Mouse (Mus musculus) neural tube, embryonic 11.5 days (tissue): ENCODE results near the gene Dbh. TPM values are rescaled to one million over a fixed set of nuclear protein-coding genes. Genes with fewer than 3 reads are reported as not detected.
A peak's percentile ranks its signal among the peaks of the same experiment; 100 is the strongest.

ENCODE experiments used
- ATAC-seq: fragments of 200-750 bp; cut with Nextera tagmentation; 2 replicates; pipeline ENCODE4 v1.8.0; 2017; ENCODE audit warnings: moderate number of reproducible peaks, mild to moderate bottlenecking, moderate TSS enrichment, moderate library complexity; ENCODE audit not compliant: insufficient read depth, low FRiP score, low TSS enrichment
- DNase-seq: peaks from one replicate; pipeline ENCODE4 v3.0.0-alpha.2; 2015; ENCODE audit warnings: low spot score
- H3K27ac ChIP-seq: fragments of 300-500 bp; sonication (generic); 2 replicates; pipeline ENCODE4 v1.5.1; 2014; ENCODE audit warnings: low read depth, mild to moderate bottlenecking, low read length
- H3K27me3 ChIP-seq: fragments of 300-500 bp; sonication (generic); 2 replicates; pipeline ENCODE4 v1.6.1; 2014; ENCODE audit warnings: mild to moderate bottlenecking, low read length, mixed read lengths; ENCODE audit not compliant: control insufficient read depth, insufficient read depth
- H3K36me3 ChIP-seq: fragments of 300-500 bp; sonication (generic); 2 replicates; pipeline ENCODE4 v1.6.1; 2014; ENCODE audit warnings: mild to moderate bottlenecking, low read length, moderate library complexity, mixed read lengths; ENCODE audit not compliant: control insufficient read depth, insufficient read depth
- H3K4me1 ChIP-seq: fragments of 300-500 bp; sonication (generic); 2 replicates; pipeline ENCODE4 v1.6.1; 2014; ENCODE audit warnings: low read length, mixed read lengths; ENCODE audit not compliant: control insufficient read depth, insufficient read depth
- H3K4me2 ChIP-seq: fragments of 300-500 bp; sonication (generic); 2 replicates; pipeline ENCODE4 v1.6.1; 2014; ENCODE audit warnings: low read depth, mild to moderate bottlenecking, moderate library complexity
- H3K4me3 ChIP-seq: fragments of 300-500 bp; sonication (generic); 2 replicates; pipeline ENCODE4 v1.5.1; 2014; ENCODE audit warnings: low read depth, low read length
- H3K9ac ChIP-seq: fragments of 300-500 bp; sonication (generic); 2 replicates; pipeline ENCODE4 v1.6.1; 2014; ENCODE audit warnings: mild to moderate bottlenecking, low read length
- H3K9me3 ChIP-seq: fragments of 300-500 bp; sonication (generic); 2 replicates; pipeline ENCODE4 v1.6.1; 2016; ENCODE audit warnings: low read length; ENCODE audit not compliant: control insufficient read depth
- WGBS: fragments of 180-500 bp; shearing (Covaris S2); extraction: QIAGEN DNeasy Blood & Tissue Kit; methylation state at CpG from one replicate; pipeline ENCODE4 v1.1.7; 2014; 5-methylcytosine and 5-hydroxymethylcytosine counted together
- polyA plus RNA-seq: library from polyadenylated mRNA; unstranded; fragments of >200 nt; fragmentation: Nextera tagmentation; extraction: Ambion mirVana; gene quantifications from 2 replicates; pipeline ENCODE4 v1.2.1, GENCODE M21; 2014

Dbh gene
- polyA plus RNA-seq, 1 experiment from 2014 or later = 1.6 TPM

DNA sequence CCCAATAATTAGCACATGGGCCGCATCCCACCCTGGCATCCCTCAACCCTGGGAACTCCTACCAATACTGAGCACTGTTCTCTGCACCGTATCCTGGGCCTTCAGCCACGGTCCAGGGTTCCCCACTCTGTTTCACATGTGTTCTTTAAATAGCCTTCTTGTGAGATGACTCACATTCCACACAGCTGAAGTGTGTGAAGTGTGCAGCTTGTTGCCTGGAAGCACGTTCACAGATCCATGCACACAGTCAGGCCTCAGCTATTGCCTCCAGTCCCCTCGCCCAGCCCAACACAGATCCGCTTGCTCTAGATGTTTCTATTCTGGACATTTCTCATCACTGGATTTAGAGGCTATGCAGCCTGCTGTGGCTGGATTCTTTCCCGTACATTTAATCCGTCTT is 14.1 kb downstream of the Dbh start:
- H3K9ac ChIP-seq = no peak overlapping the region
- H3K4me2 ChIP-seq = no peak overlapping the region
- no peaks in the 10 kb centered on the region for H3K9me3 ChIP-seq
- no peaks in the 10 kb centered on the region; the same call in 1 of the 2 replicates for H3K4me1 ChIP-seq
- H3K4me3 ChIP-seq = no peak overlapping the region
- no peak for ATAC-seq
- WGBS = 81% methylated on average over 8 of the region's 8 CpGs
- H3K27ac ChIP-seq = no peak overlapping the region
- H3K36me3 ChIP-seq = no peaks in the 10 kb centered on the region
- no peaks in the 10 kb centered on the region for H3K27me3 ChIP-seq
- DNase-seq = no peak

DNA sequence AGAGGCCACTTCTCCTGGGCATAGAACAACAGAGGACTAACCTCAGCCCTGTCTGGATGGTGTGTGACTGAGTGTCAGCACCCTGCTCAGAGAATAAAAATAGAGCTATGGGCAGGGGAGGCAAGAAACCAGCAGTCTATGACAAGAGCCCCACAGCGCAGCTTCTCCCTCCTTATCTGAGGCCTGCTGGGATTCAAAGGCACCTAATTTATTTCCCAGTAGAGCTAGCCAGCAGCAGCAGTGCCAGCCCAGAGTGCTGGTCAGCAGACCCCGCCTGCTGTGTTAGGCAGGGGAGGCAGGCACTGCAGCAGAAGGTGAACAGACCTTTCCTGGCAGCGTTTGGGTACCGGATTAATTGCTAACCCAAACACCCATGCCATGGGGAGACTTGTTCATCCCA is 16.9 kb downstream of the Dbh start:
- Histone ChIP-seq H3K9ac (no peak overlapping the region), H3K9me3 (no peaks in the 10 kb centered on the region), H3K4me3 (no peak overlapping the region), H3K27me3 (no peaks in the 10 kb centered on the region), H3K4me1 (no peaks in the 10 kb centered on the region; the same call in 1 of the 2 replicates), H3K27ac (no peak overlapping the region), H3K4me2 (no peak overlapping the region), H3K36me3 (no peaks in the 10 kb centered on the region)
- WGBS = 78% methylated on average over 4 of the region's 4 CpGs
- no peak for ATAC-seq
- no peak for DNase-seq

DNA sequence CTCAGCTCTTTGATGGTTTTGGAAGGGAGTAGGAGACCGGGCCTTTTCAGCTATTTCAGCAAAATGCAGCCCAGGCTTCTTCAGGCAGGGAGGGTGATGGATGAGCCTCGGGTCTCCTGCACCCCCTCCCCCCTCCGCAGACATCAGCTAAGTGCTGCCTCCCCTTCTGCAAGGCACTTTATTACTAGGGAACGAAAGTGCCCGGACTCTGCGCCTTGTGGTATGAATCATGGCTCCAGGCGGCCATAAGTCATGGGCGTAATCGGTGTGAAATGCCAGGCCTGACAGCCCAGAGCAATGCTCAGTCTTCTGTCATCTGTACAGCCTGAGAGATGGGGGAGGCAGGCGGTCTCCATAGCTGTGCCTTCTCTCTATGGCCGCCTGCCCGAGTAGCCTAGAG is 18.7 kb downstream of the Dbh start:
- Histone ChIP-seq H3K9me3 (no peaks in the 10 kb centered on the region), H3K27me3 (no peaks in the 10 kb centered on the region), H3K36me3 (no peaks in the 10 kb centered on the region), H3K4me3 (no peak overlapping the region), H3K4me2 (no peak overlapping the region), H3K4me1 (no peaks in the 10 kb centered on the region; the same call in 1 of the 2 replicates), H3K27ac (peak overlapping the region; percentile 46; the same call in 1 of the 2 replicates), H3K9ac (no peak overlapping the region)
- 47% methylated on average over 12 of the region's 12 CpGs for WGBS
- peak; percentile 50 for ATAC-seq
- peak; percentile 58 for DNase-seq

DNA sequence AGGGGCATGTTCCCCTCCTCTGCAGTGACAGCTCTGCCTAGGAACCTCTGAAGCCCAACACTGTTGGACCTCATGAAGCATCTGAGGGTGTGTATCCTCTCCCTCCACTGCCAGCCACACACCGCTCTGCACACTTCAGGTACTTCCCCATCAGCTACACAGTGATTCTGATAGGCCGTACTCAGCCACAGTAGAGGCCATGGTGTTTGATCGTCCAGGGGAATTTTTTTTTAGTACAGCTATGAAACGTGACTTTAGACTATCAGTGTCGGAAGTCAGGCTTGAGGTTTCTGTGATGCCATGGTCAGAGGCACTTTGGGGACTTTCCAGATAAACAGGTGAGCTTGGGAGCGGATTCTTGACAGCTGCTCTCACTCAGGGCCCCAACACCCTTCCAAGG is 22.5 kb downstream of the Dbh start:
- DNase-seq (no peak), ATAC-seq (no peak)
- WGBS = 86% methylated on average over 6 of the region's 6 CpGs
- H3K36me3 ChIP-seq = no peaks in the 10 kb centered on the region
- H3K9me3 ChIP-seq = no peaks in the 10 kb centered on the region
- no peak overlapping the region for H3K9ac ChIP-seq
- no peak overlapping the region for H3K4me3 ChIP-seq
- H3K4me1 ChIP-seq = no peaks in the 10 kb centered on the region; the same call in 1 of the 2 replicates
- no peaks in the 10 kb centered on the region for H3K27me3 ChIP-seq
- H3K27ac ChIP-seq = no peak overlapping the region
- H3K4me2 ChIP-seq = no peak overlapping the region

- H3K4me3 ChIP-seq = no peak overlapping the region
- ATAC-seq (no peak), DNase-seq (no peak)
- no peak overlapping the region for H3K9ac ChIP-seq
- H3K4me2 ChIP-seq = no peak overlapping the region
- no peaks in the 10 kb centered on the region for H3K36me3 ChIP-seq
- H3K9me3 ChIP-seq = no peaks in the 10 kb centered on the region
- 46% methylated on average over 4 of the region's 4 CpGs for WGBS
- H3K4me1 ChIP-seq = no peaks in the 10 kb centered on the region
- H3K27me3 ChIP-seq = no peaks in the 10 kb centered on the region
- no peak overlapping the region for H3K27ac ChIP-seq
These were observed 25.0 kb downstream of the Dbh start for GRCm38 (mm10) chr2:27189994-27190393.

DNA sequence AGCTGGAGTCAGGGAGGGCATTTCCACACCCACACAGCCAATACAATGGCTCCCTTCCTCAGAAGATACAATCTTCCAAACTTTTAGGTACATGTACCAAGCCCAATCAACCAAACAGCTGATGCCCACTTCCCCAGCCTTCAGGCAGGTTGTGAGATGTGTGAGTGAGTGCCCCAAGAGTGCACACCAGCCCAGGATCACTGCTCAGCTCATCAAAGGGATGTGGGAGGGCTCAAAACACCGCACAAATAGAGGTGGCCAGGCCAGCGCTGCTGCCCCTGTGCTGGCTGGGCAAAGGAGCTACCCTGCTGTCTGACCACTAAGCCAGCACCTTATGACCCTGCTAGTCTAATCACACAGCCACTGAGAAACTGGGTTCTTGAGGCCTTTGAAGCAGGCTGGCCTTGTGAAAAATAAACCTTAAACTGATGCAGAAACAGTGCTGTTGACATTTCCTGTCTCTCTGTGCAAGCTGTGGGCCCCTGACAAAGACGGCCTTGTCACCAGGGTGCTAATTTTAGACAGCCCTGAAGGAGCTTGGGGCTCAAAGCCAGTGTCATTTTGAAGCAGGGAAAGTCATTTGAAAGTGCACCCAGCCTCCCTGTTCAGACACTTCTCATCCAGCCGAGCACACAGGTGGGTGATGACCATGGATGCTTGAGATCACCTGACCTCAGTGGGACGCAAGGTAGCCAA is 33.7 kb downstream of the Dbh start:
- no peak for DNase-seq
- Histone ChIP-seq H3K9me3 (no peaks in the 10 kb centered on the region), H3K4me3 (no peak overlapping the region), H3K27ac (no peak overlapping the region), H3K9ac (no peak overlapping the region), H3K36me3 (no peaks in the 10 kb centered on the region), H3K27me3 (no peaks in the 10 kb centered on the region), H3K4me1 (no peaks in the 10 kb centered on the region), H3K4me2 (no peak overlapping the region)
- ATAC-seq = no peak
- WGBS = 54% methylated on average over 5 of the region's 5 CpGs

DNA sequence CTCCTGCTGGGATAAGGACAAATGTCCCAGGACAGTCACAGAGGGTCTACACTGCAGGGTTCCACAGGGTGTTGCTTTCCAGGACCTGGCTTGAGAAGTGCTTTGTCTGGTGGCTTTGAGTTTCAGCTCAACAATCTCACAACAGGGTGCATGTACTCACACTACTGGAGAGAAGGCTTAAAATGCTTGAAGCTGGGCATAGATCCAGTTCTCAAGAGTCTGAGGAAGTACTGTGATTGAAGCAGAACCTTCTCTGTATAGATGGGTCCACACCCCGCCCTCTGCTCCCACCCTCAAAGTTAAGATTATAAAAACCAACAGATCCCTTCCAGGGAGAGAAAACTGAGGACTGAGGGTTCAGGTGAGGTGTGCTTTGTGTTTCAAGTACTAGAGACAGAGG is 35.6 kb downstream of the Dbh start:
- DNase-seq (no peak), ATAC-seq (no peak)
- H3K4me2 ChIP-seq = no peak overlapping the region
- no peaks in the 10 kb centered on the region for H3K27me3 ChIP-seq
- no peaks in the 10 kb centered on the region for H3K9me3 ChIP-seq
- H3K4me1 ChIP-seq = no peaks in the 10 kb centered on the region
- no peak overlapping the region for H3K27ac ChIP-seq
- no peak overlapping the region for H3K9ac ChIP-seq
- no peak overlapping the region for H3K4me3 ChIP-seq
- 80% methylated on average over 1 of the region's 1 CpGs for WGBS
- no peaks in the 10 kb centered on the region for H3K36me3 ChIP-seq

- Histone ChIP-seq H3K4me3 (no peak overlapping the region), H3K36me3 (no peaks in the 10 kb centered on the region), H3K9me3 (no peaks in the 10 kb centered on the region), H3K4me2 (no peak overlapping the region), H3K4me1 (no peaks in the 10 kb centered on the region), H3K27me3 (no peaks in the 10 kb centered on the region), H3K27ac (no peak overlapping the region), H3K9ac (no peak overlapping the region)
- no peak for ATAC-seq
- DNase-seq = no peak
- 84% methylated on average over 10 of the region's 10 CpGs for WGBS
These were observed 40.6 kb downstream of the Dbh start for GRCm38 (mm10) chr2:27205666-27206065.

GRCm38 (mm10) chr2:27206128-27206797 is 41.2 kb downstream of the Dbh start:
- Histone ChIP-seq H3K4me1 (no peaks in the 10 kb centered on the region), H3K9ac (no peak overlapping the region), H3K27me3 (no peaks in the 10 kb centered on the region), H3K9me3 (no peaks in the 10 kb centered on the region), H3K36me3 (no peaks in the 10 kb centered on the region), H3K27ac (no peak overlapping the region), H3K4me3 (no peak overlapping the region), H3K4me2 (no peak overlapping the region)
- WGBS = 88% methylated on average over 15 of the region's 15 CpGs
- ATAC-seq (no peak), DNase-seq (no peak)
